Mouse (Mus musculus) liver, embryonic 15.5 days (tissue): ENCODE results near the gene Unc5cl. TPM values are rescaled to one million over a fixed set of nuclear protein-coding genes. Genes with fewer than 3 reads are reported as not detected.

Source experiments
- ATAC-seq: fragments of 200-750 bp; cut with Nextera tagmentation; 2 replicates; pipeline ENCODE4 v1.8.0; 2017; ENCODE audit warnings: moderate number of reproducible peaks, mild to moderate bottlenecking, moderate library complexity; ENCODE audit not compliant: insufficient read depth
- H3K27ac ChIP-seq: fragments of 300-500 bp; sonication (generic); replicated peaks from 2 replicates; pipeline ENCODE4 v1.5.1; 2015; ENCODE audit warnings: mild to moderate bottlenecking, inconsistent platforms
- H3K27me3 ChIP-seq: fragments of 300-500 bp; sonication (generic); 2 replicates; pipeline ENCODE4 v1.6.1; 2015; ENCODE audit warnings: mild to moderate bottlenecking, inconsistent platforms
- H3K36me3 ChIP-seq: fragments of 300-500 bp; sonication (generic); replicated peaks from 2 replicates; pipeline ENCODE4 v1.6.1; 2015; ENCODE audit warnings: moderate library complexity, mild to moderate bottlenecking, inconsistent platforms
- H3K4me1 ChIP-seq: fragments of 300-500 bp; sonication (generic); replicated peaks from 2 replicates; pipeline ENCODE4 v1.6.1; 2015; ENCODE audit warnings: inconsistent platforms
- H3K4me2 ChIP-seq: fragments of 300-500 bp; sonication (generic); 2 replicates; pipeline ENCODE4 v1.6.1; 2015; ENCODE audit warnings: moderate library complexity, mild to moderate bottlenecking, inconsistent platforms
- H3K4me3 ChIP-seq: fragments of 300-500 bp; sonication (generic); replicated peaks from 2 replicates; pipeline ENCODE4 v1.5.1; 2015; ENCODE audit warnings: mild to moderate bottlenecking, inconsistent platforms
- H3K9ac ChIP-seq: fragments of 300-500 bp; sonication (generic); 2 replicates; pipeline ENCODE4 v1.6.1; 2015; ENCODE audit warnings: moderate library complexity, mild to moderate bottlenecking, inconsistent platforms
- H3K9me3 ChIP-seq: fragments of 300-500 bp; sonication (generic); replicated peaks from 2 replicates; pipeline ENCODE4 v1.6.1; 2016; ENCODE audit warnings: inconsistent platforms
- WGBS: fragments of 180-500 bp; shearing (Covaris S2); methylation state at CpG from one replicate; pipeline ENCODE4 v1.1.7; 2015; ENCODE audit warnings: mixed read lengths; ENCODE audit not compliant: insufficient replicate concordance; 5-methylcytosine and 5-hydroxymethylcytosine counted together
- polyA plus RNA-seq: library from polyadenylated mRNA; unstranded; fragments of >200 nt; fragmentation: Nextera tagmentation; extraction: Ambion mirVana; gene quantifications from 2 replicates; pipeline ENCODE4 v1.2.1, GENCODE M21; 2015

The Unc5cl gene
- polyA plus RNA-seq, 1 experiment from 2014 or later, result 4.0 TPM

- Histone ChIP-seq H3K4me1 (peaks cover 44% of the 10 kb centered on the region), H3K27ac (no peak overlapping the region), H3K4me3 (no peak overlapping the region), H3K4me2 (no peak overlapping the region), H3K36me3 (no peaks in the 10 kb centered on the region), H3K27me3 (no peaks in the 10 kb centered on the region), H3K9me3 (no peaks in the 10 kb centered on the region), H3K9ac (no peak overlapping the region)
- no peak for ATAC-seq
- WGBS, result 71% methylated on average over 20 of the region's 20 CpGs
Measured at GRCm38 (mm10) chr17:48433006-48433655, 21.6 kb upstream of the Unc5cl start.

DNA sequence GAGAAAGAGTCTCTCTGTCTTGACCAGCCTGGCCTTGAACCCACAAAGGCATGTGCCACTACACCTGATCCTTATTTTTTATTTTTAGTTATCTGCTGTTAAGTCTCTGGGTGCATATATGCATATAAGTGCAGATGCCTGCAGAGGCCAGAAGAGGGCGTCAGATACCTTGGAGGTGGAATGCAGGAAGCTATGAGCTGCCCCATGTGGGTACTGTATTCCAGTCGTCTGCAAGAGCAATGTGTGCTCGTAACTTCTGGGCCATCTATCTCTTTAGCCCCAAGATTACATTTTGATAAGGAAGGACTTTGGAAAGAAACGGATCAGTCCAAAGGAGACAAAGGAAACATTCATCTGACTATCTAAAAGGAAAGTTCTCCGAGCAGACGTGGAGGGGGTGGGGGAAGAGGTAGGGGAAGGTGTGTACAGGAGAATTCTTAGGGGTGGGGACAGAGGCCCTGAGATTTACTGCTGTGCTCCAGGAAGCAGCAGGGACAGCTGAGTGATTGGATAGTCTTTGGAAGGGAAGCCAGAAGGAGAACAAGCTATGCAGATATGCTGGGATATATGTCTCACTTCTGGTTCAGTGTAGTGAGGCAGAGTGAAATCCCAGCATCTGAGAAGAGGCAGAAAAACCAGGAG lies 20.9 kb upstream of the Unc5cl start:
- ATAC-seq, result no peak
- Histone ChIP-seq H3K27ac (no peak overlapping the region), H3K4me3 (no peak overlapping the region), H3K4me2 (no peak overlapping the region), H3K27me3 (no peaks in the 10 kb centered on the region), H3K36me3 (no peaks in the 10 kb centered on the region), H3K9ac (no peak overlapping the region), H3K9me3 (no peaks in the 10 kb centered on the region), H3K4me1 (peaks cover 43% of the 10 kb centered on the region)
- 50% methylated on average over 6 of the region's 6 CpGs for WGBS

- H3K4me1 ChIP-seq, result peaks cover 43% of the 10 kb centered on the region
- H3K27ac ChIP-seq, result no peak overlapping the region
- no peaks in the 10 kb centered on the region for H3K9me3 ChIP-seq
- H3K36me3 ChIP-seq, result no peaks in the 10 kb centered on the region
- 62% methylated on average over 5 of the region's 5 CpGs for WGBS
- no peaks in the 10 kb centered on the region for H3K27me3 ChIP-seq
- no peak overlapping the region for H3K9ac ChIP-seq
- H3K4me2 ChIP-seq, result no peak overlapping the region
- no peak for ATAC-seq
- no peak overlapping the region for H3K4me3 ChIP-seq
Measured at GRCm38 (mm10) chr17:48434479-48434878, 20.2 kb upstream of the Unc5cl start.

- ATAC-seq, result no peak
- no peak overlapping the region for H3K27ac ChIP-seq
Measured at GRCm38 (mm10) chr17:48436487-48436886, 18.2 kb upstream of the Unc5cl start.

DNA sequence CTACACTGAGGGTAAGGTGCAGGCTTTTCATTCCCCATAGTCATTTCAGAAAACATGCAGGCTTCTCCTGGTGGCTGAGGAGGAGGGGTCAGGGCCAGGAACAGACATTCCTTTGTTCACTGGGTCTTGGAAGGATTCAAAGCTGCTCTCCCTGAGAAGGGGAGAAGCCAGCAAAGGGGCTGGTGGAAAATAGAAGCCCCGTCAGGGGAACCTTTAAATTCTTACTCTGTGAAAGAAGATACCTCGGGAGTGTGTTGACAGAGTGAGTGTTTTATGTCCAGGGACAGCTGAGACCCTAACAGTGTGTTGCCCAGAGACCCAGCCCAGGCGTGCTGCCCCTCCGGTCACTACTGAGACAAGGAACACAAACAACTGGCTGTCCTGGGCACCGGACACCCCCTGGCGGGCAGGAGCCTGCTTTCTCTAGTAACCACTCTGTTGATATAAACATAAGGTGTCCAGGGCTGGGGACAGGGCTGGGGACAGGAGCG lies 17.2 kb upstream of the Unc5cl start:
- WGBS, result 63% methylated on average over 7 of the region's 7 CpGs
- no peak for ATAC-seq
- H3K27ac ChIP-seq, result no peak overlapping the region

More at GRCm38 (mm10) chr17:48436487-48436886, 18.2 kb upstream of the Unc5cl start:
- WGBS, result 88% methylated on average over 1 of the region's 1 CpGs
- H3K9me3 ChIP-seq, result no peaks in the 10 kb centered on the region
- H3K4me1 ChIP-seq, result peaks cover 28% of the 10 kb centered on the region
- no peaks in the 10 kb centered on the region for H3K27me3 ChIP-seq
- no peak overlapping the region for H3K4me2 ChIP-seq
- H3K9ac ChIP-seq, result no peak overlapping the region
- H3K4me3 ChIP-seq, result no peak overlapping the region
- no peaks in the 10 kb centered on the region for H3K36me3 ChIP-seq

GRCm38 (mm10) chr17:48442745-48443457 lies 11.8 kb upstream of the Unc5cl start:
- Histone ChIP-seq H3K9ac (no peak overlapping the region), H3K27ac (no peak overlapping the region), H3K27me3 (no peaks in the 10 kb centered on the region), H3K9me3 (no peaks in the 10 kb centered on the region), H3K4me3 (no peak overlapping the region), H3K36me3 (peaks cover 11% of the 10 kb centered on the region), H3K4me1 (peaks cover 42% of the 10 kb centered on the region), H3K4me2 (no peak overlapping the region)
- no peak for ATAC-seq
- WGBS, result 75% methylated on average over 7 of the region's 7 CpGs

More for the DNA sequence above, 17.2 kb upstream of the Unc5cl start:
- no peaks in the 10 kb centered on the region for H3K9me3 ChIP-seq
- H3K4me3 ChIP-seq, result no peak overlapping the region
- no peak overlapping the region for H3K4me2 ChIP-seq
- no peaks in the 10 kb centered on the region for H3K27me3 ChIP-seq
- H3K9ac ChIP-seq, result no peak overlapping the region
- no peaks in the 10 kb centered on the region for H3K36me3 ChIP-seq
- H3K4me1 ChIP-seq, result peaks cover 18% of the 10 kb centered on the region

GRCm38 (mm10) chr17:48443542-48444145 lies 11.1 kb upstream of the Unc5cl start:
- WGBS, result 77% methylated on average over 16 of the region's 16 CpGs
- H3K4me3 ChIP-seq, result no peak overlapping the region

DNA sequence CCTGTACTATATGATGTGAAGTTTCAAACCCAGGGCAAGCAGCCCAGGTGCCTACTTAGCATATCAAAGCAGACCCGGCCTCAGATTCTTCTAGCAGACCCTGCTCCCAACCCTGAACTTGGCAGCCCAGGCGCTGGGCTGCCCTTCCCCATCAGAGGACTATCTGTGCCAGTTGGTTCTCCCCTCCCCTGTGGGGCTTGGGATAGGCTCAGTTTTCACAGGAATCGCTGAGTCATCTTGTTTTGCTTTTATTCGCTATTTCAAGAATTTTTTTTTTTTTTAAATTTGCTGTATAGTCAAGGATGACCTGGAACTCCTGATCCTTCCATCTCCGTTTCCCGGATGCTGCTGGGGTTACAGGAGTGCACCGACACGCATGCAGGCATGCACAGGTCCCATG lies 7.0 kb upstream of the Unc5cl start:
- Histone ChIP-seq H3K36me3 (peaks cover 29% of the 10 kb centered on the region), H3K9ac (peak overlapping the region; percentile 66), H3K4me3 (peak overlapping the region; percentile 64), H3K4me1 (peaks cover 78% of the 10 kb centered on the region), H3K27me3 (no peaks in the 10 kb centered on the region), H3K9me3 (no peaks in the 10 kb centered on the region), H3K4me2 (peak overlapping the region; percentile 75), H3K27ac (peak overlapping the region; percentile 97)
- ATAC-seq, result peak; percentile 29
- WGBS, result 49% methylated on average over 8 of the region's 8 CpGs

More at GRCm38 (mm10) chr17:48443542-48444145, 11.1 kb upstream of the Unc5cl start:
- H3K4me1 ChIP-seq, result peaks cover 48% of the 10 kb centered on the region
- no peak overlapping the region for H3K27ac ChIP-seq
- no peaks in the 10 kb centered on the region for H3K9me3 ChIP-seq
- H3K4me2 ChIP-seq, result no peak overlapping the region
- peaks cover 19% of the 10 kb centered on the region for H3K36me3 ChIP-seq
- no peak for ATAC-seq
- H3K9ac ChIP-seq, result no peak overlapping the region
- no peaks in the 10 kb centered on the region for H3K27me3 ChIP-seq

GRCm38 (mm10) chr17:48450666-48451352 lies 3.9 kb upstream of the Unc5cl start:
- ATAC-seq, result peak; percentile 89
- peak overlapping the region; percentile 75 for H3K4me2 ChIP-seq
- H3K9me3 ChIP-seq, result no peaks in the 10 kb centered on the region
- H3K36me3 ChIP-seq, result peaks cover 29% of the 10 kb centered on the region
- H3K4me1 ChIP-seq, result peaks cover 86% of the 10 kb centered on the region
- H3K9ac ChIP-seq, result peak overlapping the region; percentile 66
- H3K27ac ChIP-seq, result peak overlapping the region; percentile 97
- no peaks in the 10 kb centered on the region for H3K27me3 ChIP-seq
- WGBS, result 19% methylated on average over 13 of the region's 13 CpGs
- H3K4me3 ChIP-seq, result peak overlapping the region; percentile 64

- Histone ChIP-seq H3K27me3 (no peaks in the 10 kb centered on the region), H3K4me1 (peaks cover 86% of the 10 kb centered on the region), H3K4me2 (peak within 1 kb of the TSS; percentile 75), H3K9ac (peak within 1 kb of the TSS; percentile 66), H3K9me3 (no peaks in the 10 kb centered on the region), H3K27ac (peak within 1 kb of the TSS; percentile 97), H3K4me3 (peak within 1 kb of the TSS; percentile 64), H3K36me3 (peaks cover 29% of the 10 kb centered on the region)
- 19% methylated on average over 7 of the region's 7 CpGs for WGBS
- peak; percentile 77 for ATAC-seq
Measured at GRCm38 (mm10) chr17:48451353-48451675, 3.4 kb upstream of the Unc5cl start, which contains the start of gene Tspo2. Gene Tspo2 (minus strand): TSS chr17:48451522.
